Mouse (Mus musculus) spleen, embryonic (tissue): ENCODE measurements around the gene Bex2.
"Not testable (repeated sequence)": the region's sequence is repeated elsewhere in the genome, so short reads cannot be mapped to it uniquely, and the experiment has no call there.

ENCODE experiments used
- CTCF ChIA-PET: fragments of 350-600 bp; sonication (Branson Sonifier 250); formaldehyde crosslinking; loops from one replicate; lab custom pipeline; 2022; lab: Charles Lee

Gene Bex2

GRCm38 (mm10) chrX:136068020-136068419, at the start of gene Bex2:
Gene Bex2, minus strand, starts transcription at chrX:136068236.
- CTCF ChIA-PET = not testable (repeated sequence)

- CTCF ChIA-PET = no interaction called here
Observed at GRCm38 (mm10) chrX:136115419-136115961, 47.5 kb upstream of the Bex2 start.

GRCm38 (mm10) chrX:136115015-136115414, 47.0 kb upstream of the Bex2 start:
- CTCF ChIA-PET = no interaction called here

GRCm38 (mm10) chrX:136107942-136108341, 39.9 kb upstream of the Bex2 start:
- CTCF ChIA-PET = no interaction called here

GRCm38 (mm10) chrX:136104724-136105088, 36.7 kb upstream of the Bex2 start:
- CTCF ChIA-PET = no interaction called here

- CTCF ChIA-PET = no interaction called here
Observed at GRCm38 (mm10) chrX:136104046-136104723, 36.1 kb upstream of the Bex2 start.

GRCm38 (mm10) chrX:136094421-136094820, 26.4 kb upstream of the Bex2 start:
- CTCF ChIA-PET = no interaction called here

- CTCF ChIA-PET = no interaction called here
Observed at GRCm38 (mm10) chrX:136092497-136093279, 24.7 kb upstream of the Bex2 start.

- CTCF ChIA-PET = no interaction called here
Observed at GRCm38 (mm10) chrX:136085155-136085554, 17.1 kb upstream of the Bex2 start, which contains the start of gene Nxf3. Gene Nxf3, minus strand, starts transcription at chrX:136085255.

- CTCF ChIA-PET = not testable (repeated sequence)
Observed at GRCm38 (mm10) chrX:136067201-136067991, 640 bp downstream of the Bex2 start.

- CTCF ChIA-PET = no interaction called here
Observed at GRCm38 (mm10) chrX:136060698-136061097, 7.3 kb downstream of the Bex2 start.

- CTCF ChIA-PET = no interaction called here
Observed at GRCm38 (mm10) chrX:136051219-136051618, 16.8 kb downstream of the Bex2 start.

GRCm38 (mm10) chrX:136047528-136047927, 20.5 kb downstream of the Bex2 start:
- CTCF ChIA-PET = no interaction called here

- CTCF ChIA-PET = no interaction called here
Observed at GRCm38 (mm10) chrX:136043726-136044125, 24.3 kb downstream of the Bex2 start.

GRCm38 (mm10) chrX:136032799-136033763, 35.0 kb downstream of the Bex2 start, which contains the start of gene Arxes1:
Gene Arxes1, plus strand, starts transcription at chrX:136033367.
- CTCF ChIA-PET = not testable (repeated sequence)

GRCm38 (mm10) chrX:136030331-136030730, 37.7 kb downstream of the Bex2 start:
- CTCF ChIA-PET = no interaction called here
